Mouse (Mus musculus) gastrocnemius, adult 2 months (tissue): ENCODE results near the gene Ptrh1. TPM values are rescaled to one million over a fixed set of nuclear protein-coding genes. Genes with fewer than 3 reads are reported as not detected.
A peak's percentile ranks its signal among the peaks of the same experiment; 100 is the strongest.

ENCODE experiments used
- DNase-seq: peaks from one replicate; pipeline ENCODE4 v3.0.0; 2022
- H3K27ac ChIP-seq: fragments of 200-600 bp; 2 replicates; pipeline ENCODE4 v1.8.1; 2022; ENCODE audit warnings: mild to moderate bottlenecking
- H3K4me3 ChIP-seq: fragments of 200-600 bp; 2 replicates; pipeline ENCODE4 v1.8.1; 2022; ENCODE audit warnings: mild to moderate bottlenecking, moderate library complexity
- CTCF ChIP-seq: fragments of 200-600 bp; IDR thresholded peaks from 2 replicates; pipeline ENCODE4 v1.8.1; 2022; ENCODE audit warnings: antibody characterized with exemption, mild to moderate bottlenecking, moderate library complexity
- intact Hi-C: fragments of 180-260 bp; cut with DNase I; formaldehyde crosslinking; loops from one replicate; pipeline ENCODE4 v1.15.1; 2025
- total RNA-seq, 2 experiments: library from RNA; stranded (reverse); gene quantifications; 2 replicates each; pipeline ENCODE4 v1.2.3; 2021

Gene Ptrh1
- total RNA-seq, 2 experiments from 2014 or later, result 1.3 to 2.5 TPM

- intact Hi-C loops, result no loop called here
Observed at GRCm38 (mm10) chr2:32784048-32784681, 8.6 kb downstream of the Ptrh1 start, which contains the start of gene Cfap157. Gene Cfap157 (minus strand): TSS chr2:32784428.

GRCm38 (mm10) chr2:32787176-32787575, 11.6 kb downstream of the Ptrh1 start:
- H3K27ac ChIP-seq, result no peak overlapping the region
- intact Hi-C loops, result no loop called here
- peak; percentile 61 for TF ChIP-seq CTCF
- no peak for DNase-seq
- no peak overlapping the region for H3K4me3 ChIP-seq

More at GRCm38 (mm10) chr2:32784048-32784681, 8.6 kb downstream of the Ptrh1 start, which contains the start of gene Cfap157:
- no peak for DNase-seq
- TF ChIP-seq CTCF, result no peak
- Histone ChIP-seq H3K4me3 (peak within 1 kb of the TSS; percentile 62), H3K27ac (peak within 1 kb of the TSS; percentile 82)

DNA sequence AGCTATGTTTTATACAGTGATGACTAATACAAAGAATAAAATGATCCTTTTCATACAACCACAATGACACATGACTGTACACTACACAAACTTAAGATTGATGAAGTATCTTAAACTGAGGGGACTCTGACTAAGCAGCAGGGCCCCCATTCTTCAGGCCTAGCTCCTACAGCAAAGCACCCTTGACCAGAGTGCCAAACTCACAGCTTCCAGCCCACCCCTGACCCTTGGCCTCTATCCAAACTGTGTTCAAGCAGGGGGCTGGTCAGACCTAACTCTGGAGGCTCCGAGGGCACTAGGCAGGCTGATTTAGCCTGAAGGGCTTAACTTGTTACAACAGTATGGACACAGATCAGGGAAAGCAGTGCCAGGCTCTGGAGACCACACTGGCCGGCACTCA, 13.0 kb downstream of the Ptrh1 start:
- no peak for DNase-seq
- Histone ChIP-seq H3K4me3 (no peak overlapping the region), H3K27ac (no peak overlapping the region)
- intact Hi-C loops, result no loop called here
- TF ChIP-seq CTCF, result no peak

DNA sequence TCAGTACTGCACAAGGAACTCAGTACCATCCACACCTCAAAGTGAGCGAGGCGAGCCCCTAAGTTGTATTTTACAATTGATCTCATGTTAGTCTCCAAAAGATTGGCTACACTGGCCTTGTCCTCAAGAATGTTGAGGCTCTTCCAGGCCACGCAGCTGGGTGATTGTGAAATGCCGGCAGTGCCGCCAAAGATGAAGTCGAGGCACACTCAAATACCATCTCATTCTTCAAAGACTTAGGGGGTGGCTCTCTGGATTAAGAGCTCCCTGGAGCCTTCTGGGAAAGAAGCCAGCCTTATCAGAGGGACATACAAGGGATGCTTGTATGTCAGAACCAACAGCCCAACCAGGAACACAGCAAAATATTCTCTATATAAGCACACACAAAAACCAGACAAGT, 15.7 kb downstream of the Ptrh1 start:
- DNase-seq, result peak; percentile 74
- H3K4me3 ChIP-seq, result no peak overlapping the region
- H3K27ac ChIP-seq, result peak overlapping the region; percentile 48
- TF ChIP-seq CTCF, result no peak
- intact Hi-C loops, result no loop called here

DNA sequence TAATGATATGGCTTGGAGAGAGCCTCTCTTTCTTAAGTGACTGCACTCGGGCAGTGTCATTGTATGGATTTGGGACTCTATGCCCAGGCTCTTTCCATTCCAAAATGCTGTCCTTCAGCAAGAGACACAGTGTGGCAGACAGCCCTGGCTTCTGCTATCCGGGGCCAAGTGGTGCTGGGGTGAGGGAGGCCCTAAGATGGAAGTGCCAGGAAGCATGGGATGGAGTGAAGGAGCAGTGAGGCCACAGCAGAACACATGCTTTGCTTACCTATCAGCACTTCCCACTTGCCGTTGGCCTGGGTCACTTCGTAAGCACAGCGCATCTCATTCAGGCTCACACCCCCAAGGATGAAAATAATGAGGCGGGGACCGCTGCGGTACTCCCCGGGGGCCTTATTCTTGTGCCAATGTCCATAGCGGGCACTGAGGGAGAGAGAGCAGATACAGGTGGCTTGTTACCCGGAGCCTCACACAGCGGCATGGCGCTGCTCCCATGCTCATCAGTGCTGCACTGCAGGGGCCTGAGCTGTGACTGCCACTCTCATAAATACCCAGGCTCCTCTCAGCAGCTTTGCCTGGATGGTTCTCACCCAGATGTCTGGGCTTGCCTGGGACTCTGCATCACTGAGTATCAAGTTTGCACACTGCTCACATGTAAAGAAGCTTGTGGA, 20.3 kb downstream of the Ptrh1 start:
- no peak for DNase-seq
- Histone ChIP-seq H3K27ac (no peak overlapping the region), H3K4me3 (no peak overlapping the region)
- intact Hi-C loops, result no loop called here
- no peak for TF ChIP-seq CTCF

- TF ChIP-seq CTCF, result no peak
- Histone ChIP-seq H3K4me3 (no peak overlapping the region), H3K27ac (no peak overlapping the region)
- DNase-seq, result no peak
- intact Hi-C loops, result no loop called here
Observed at GRCm38 (mm10) chr2:32798251-32798962, 22.8 kb downstream of the Ptrh1 start.

DNA sequence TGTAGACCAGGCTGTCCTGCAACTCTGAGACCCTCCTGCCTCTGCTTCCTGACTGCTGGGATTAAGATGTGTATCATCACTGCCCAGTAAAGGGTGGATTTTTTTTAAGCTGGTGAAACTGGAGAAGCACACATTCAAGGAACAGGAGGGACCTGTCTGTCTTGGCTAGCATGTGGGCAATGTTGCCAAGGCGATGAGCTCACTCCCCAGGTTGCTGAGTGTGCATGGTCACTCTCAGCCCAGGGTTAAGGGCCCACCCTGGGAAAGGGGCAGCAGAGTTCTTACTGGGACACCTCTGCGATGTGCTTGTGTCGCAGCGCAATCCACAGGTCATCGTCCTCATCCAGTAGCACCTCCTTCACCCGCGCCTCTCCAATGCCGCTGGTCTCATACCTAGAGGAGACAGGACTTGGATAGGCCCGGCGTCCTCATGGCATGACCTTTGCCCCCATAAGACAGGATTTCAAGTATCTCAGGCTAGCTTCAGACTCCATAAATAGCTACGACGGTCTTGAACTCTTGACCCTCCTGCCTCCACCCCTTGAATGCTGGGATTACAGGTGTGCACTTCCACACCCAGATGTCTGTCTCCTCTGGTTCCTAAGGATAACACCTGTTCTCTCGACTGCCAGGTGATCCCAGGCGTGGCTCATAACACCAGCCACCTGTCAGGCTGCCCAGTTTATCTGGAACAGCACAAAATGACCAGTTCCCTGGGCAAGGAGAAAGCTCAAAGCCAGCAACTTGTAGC, 33.4 kb downstream of the Ptrh1 start:
- intact Hi-C loops, result no loop called here
- no peak for TF ChIP-seq CTCF
- Histone ChIP-seq H3K27ac (no peak overlapping the region), H3K4me3 (no peak overlapping the region)
- DNase-seq, result no peak

DNA sequence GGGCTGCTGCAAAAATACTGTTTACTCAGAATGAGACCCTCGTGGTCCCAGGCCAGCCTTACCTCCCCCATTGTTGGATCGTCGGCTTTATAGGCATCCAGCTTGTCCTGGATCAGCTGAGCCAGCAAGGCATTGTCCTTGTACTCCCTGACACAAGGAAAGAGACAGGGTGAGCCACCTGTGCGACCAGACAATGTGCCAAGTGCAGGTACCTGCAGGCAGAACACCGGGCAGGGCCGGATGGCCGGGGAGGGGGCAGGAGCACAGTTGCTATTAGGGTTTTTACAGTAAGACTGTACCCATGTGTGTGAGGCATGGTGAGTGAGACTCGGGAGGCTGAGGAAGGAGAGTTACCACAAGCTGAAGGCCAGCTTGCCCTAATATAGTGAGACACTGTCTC, 36.4 kb downstream of the Ptrh1 start:
- no peak for DNase-seq
- Histone ChIP-seq H3K4me3 (no peak overlapping the region), H3K27ac (no peak overlapping the region)
- intact Hi-C loops, result no loop called here
- no peak for TF ChIP-seq CTCF

- Histone ChIP-seq H3K27ac (no peak overlapping the region), H3K4me3 (no peak overlapping the region)
- DNase-seq, result no peak
- no peak for TF ChIP-seq CTCF
- intact Hi-C loops, result no loop called here
Observed at GRCm38 (mm10) chr2:32816497-32816896, 40.9 kb downstream of the Ptrh1 start.

DNA sequence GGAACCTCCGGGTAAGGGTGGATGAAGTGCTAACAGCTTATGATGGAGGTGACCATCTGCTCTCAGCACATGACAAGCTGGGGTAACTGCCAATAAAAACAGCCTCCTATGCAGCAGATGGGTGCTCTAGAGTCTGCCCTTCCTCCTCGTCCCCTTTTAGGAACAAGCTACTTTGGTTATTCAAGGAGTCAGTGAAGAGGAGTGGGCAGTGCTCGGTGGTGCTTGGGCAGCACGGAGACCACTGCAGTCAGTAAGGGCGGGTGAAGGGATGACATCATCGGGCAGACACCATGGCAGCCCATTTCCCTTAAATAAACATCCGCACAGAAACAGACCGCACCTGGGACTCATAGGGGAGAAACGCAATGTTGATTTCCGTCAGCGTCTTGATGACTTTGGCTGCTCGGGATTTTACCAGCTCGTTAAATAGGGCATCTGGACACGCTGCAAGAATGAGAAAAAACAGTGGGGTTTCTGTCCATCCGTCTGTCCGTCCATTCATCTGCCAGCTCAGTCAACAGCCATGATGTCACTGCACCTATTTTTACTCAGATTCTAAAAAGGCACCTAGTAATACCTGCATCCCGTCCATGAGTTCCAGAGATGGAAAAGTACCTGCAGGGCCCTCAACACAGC, 41.5 kb downstream of the Ptrh1 start:
- TF ChIP-seq CTCF, result no peak
- intact Hi-C loops, result no loop called here
- H3K27ac ChIP-seq, result no peak overlapping the region
- no peak overlapping the region for H3K4me3 ChIP-seq
- DNase-seq, result no peak

DNA sequence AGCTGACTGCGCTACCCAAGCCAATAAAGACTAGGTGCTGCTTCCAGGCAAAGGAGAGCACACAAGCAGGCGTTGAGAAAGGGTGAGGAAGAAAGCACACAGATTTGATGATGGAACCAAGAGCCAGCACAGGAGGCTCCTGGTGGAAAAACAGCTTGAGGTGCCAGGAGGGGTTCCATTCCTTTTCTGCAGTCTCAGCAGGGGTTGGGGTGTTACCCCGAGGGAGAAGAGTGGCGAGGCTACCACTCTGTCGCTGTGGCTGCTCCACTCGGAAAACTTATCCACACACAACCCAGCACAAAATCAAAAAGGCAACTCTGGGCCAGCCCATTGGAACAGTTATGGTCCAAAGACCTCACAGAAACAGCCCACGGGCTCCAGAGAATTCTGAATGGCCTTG, 42.0 kb downstream of the Ptrh1 start:
- no peak for TF ChIP-seq CTCF
- no peak overlapping the region for H3K4me3 ChIP-seq
- intact Hi-C loops, result no loop called here
- H3K27ac ChIP-seq, result no peak overlapping the region
- no peak for DNase-seq

- H3K4me3 ChIP-seq, result no peak overlapping the region
- no peak overlapping the region for H3K27ac ChIP-seq
- DNase-seq, result no peak
- intact Hi-C loops, result no loop called here
- no peak for TF ChIP-seq CTCF
Observed at GRCm38 (mm10) chr2:32818208-32818607, 42.6 kb downstream of the Ptrh1 start.
